Mouse (Mus musculus): ENCODE measurements around the gene Tnfaip1. TPM values are rescaled to one million over a fixed set of nuclear protein-coding genes. Genes with fewer than 3 reads are reported as not detected.

Gene Tnfaip1
- polyA plus RNA-seq, 1 experiment from 2014 or later = 67.1 TPM

- H3K36me3 ChIP-seq = no peaks in the 10 kb centered on the region
- peak overlapping the region; percentile 56 for H3K4me2 ChIP-seq (replicated peaks)
- no peak for ATAC-seq (replicated peaks)
- no peaks in the 10 kb centered on the region for H3K9me3 ChIP-seq
- H3K4me1 ChIP-seq = peaks cover 34% of the 10 kb centered on the region
- peak overlapping the region; percentile 96; the same call in 1 of the 2 replicates for H3K9ac ChIP-seq (replicated peaks)
- WGBS = 8% methylated on average over 6 of the region's 6 CpGs
- H3K4me3 ChIP-seq = peak overlapping the region; percentile 92
- H3K27ac ChIP-seq (replicated peaks) = no peak overlapping the region
- 0 out of 2 replicates have a peak, but pooled peaks cover 5% of the 10 kb centered on the region for H3K27me3 ChIP-seq
These were observed 40.2 kb downstream of the Tnfaip1 start for GRCm38 (mm10) chr11:78495904-78496303.

DNA sequence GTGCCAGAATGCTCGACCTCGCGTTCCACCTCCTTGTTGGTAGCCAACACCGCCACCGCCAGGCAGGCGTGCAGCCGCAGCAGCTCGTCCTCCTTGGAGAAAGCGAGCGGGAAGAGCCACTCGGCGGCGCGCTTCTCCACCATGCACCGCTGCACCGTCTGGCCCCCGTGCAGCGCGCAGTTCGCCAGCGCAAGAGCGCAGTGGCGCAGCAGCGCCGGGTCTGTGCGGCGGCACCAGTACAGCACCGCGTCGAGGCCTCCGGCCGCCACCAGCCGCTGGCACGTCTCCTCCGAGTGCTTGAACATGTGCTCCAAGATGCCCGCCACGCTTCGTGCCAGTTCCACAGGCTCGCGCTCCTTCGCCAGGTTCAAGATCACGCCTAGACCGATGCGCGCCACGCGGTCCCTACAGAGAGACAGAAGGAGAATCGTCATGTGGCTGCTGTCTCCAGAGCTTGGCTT is 45.3 kb downstream of the Tnfaip1 start:
- Histone ChIP-seq H3K36me3 (peaks cover 16% of the 10 kb centered on the region), H3K4me1 (peaks cover 24% of the 10 kb centered on the region), H3K9ac (replicated peaks) (peak overlapping the region; percentile 30; the same call in 1 of the 2 replicates), H3K4me2 (replicated peaks) (peak overlapping the region; percentile 51), H3K9me3 (no peaks in the 10 kb centered on the region), H3K27ac (replicated peaks) (no peak overlapping the region), H3K4me3 (peak overlapping the region; percentile 23), H3K27me3 (peaks cover 12% of the 10 kb centered on the region; the same call in 1 of the 2 replicates)
- ATAC-seq (replicated peaks) = peak; percentile 84
- WGBS = 5% methylated on average over 48 of the region's 48 CpGs

- ATAC-seq (replicated peaks) = no peak
- no peak overlapping the region for H3K27ac ChIP-seq (replicated peaks)
- H3K9me3 ChIP-seq = no peaks in the 10 kb centered on the region
- peaks cover 11% of the 10 kb centered on the region for H3K4me1 ChIP-seq
- peaks cover 12% of the 10 kb centered on the region; the same call in 1 of the 2 replicates for H3K27me3 ChIP-seq
- H3K9ac ChIP-seq (replicated peaks) = no peak overlapping the region
- peaks cover 33% of the 10 kb centered on the region for H3K36me3 ChIP-seq
- H3K4me3 ChIP-seq = no peak overlapping the region
- no peak overlapping the region for H3K4me2 ChIP-seq (replicated peaks)
- 3% methylated on average over 8 of the region's 8 CpGs for WGBS
These were observed 48.0 kb downstream of the Tnfaip1 start for GRCm38 (mm10) chr11:78488168-78488567.

- H3K9me3 ChIP-seq = no peaks in the 10 kb centered on the region
- H3K36me3 ChIP-seq = peaks cover 64% of the 10 kb centered on the region
- no peak overlapping the region for H3K4me2 ChIP-seq (replicated peaks)
- WGBS = 68% methylated on average over 7 of the region's 7 CpGs
- H3K27me3 ChIP-seq = no peaks in the 10 kb centered on the region
- no peak overlapping the region for H3K4me3 ChIP-seq
- ATAC-seq (replicated peaks) = no peak
- no peak overlapping the region for H3K9ac ChIP-seq (replicated peaks)
- H3K27ac ChIP-seq (replicated peaks) = no peak overlapping the region
- H3K4me1 ChIP-seq = no peaks in the 10 kb centered on the region
These were observed 52.5 kb downstream of the Tnfaip1 start for GRCm38 (mm10) chr11:78483639-78484038.

- H3K27me3 ChIP-seq = no peaks in the 10 kb centered on the region
- H3K9me3 ChIP-seq = no peaks in the 10 kb centered on the region
- 87% methylated on average over 3 of the region's 3 CpGs for WGBS
- no peak overlapping the region for H3K27ac ChIP-seq (replicated peaks)
- peaks cover 11% of the 10 kb centered on the region for H3K36me3 ChIP-seq
- H3K4me2 ChIP-seq (replicated peaks) = no peak overlapping the region
- H3K4me1 ChIP-seq = no peaks in the 10 kb centered on the region
- H3K9ac ChIP-seq (replicated peaks) = no peak overlapping the region
- ATAC-seq (replicated peaks) = no peak
- H3K4me3 ChIP-seq = no peak overlapping the region
These were observed 60.8 kb downstream of the Tnfaip1 start for GRCm38 (mm10) chr11:78475289-78475688.

Other genes with a start within 250 kb of the Tnfaip1 start
- 0.17 and 0.27 TPM in 2 replicates for gene BC030499, start 245.5 kb downstream of the Tnfaip1 start, polyA plus RNA-seq (2015; fragmentation: Nextera tagmentation; extraction: Ambion mirVana)
- 23.2 and 26.1 TPM in 2 replicates for gene Spag5, start 234.8 kb downstream of the Tnfaip1 start, polyA plus RNA-seq (2015; fragmentation: Nextera tagmentation; extraction: Ambion mirVana)
- 167 and 176 TPM in 2 replicates for gene Aldoc, start 213.4 kb downstream of the Tnfaip1 start, polyA plus RNA-seq (2015; fragmentation: Nextera tagmentation; extraction: Ambion mirVana)
- 56.7 and 59.8 TPM in 2 replicates for gene Pigs, start 207.9 kb downstream of the Tnfaip1 start, polyA plus RNA-seq (2015; fragmentation: Nextera tagmentation; extraction: Ambion mirVana)
- gene Unc119, start 192.8 kb downstream of the Tnfaip1 start, polyA plus RNA-seq (2015; fragmentation: Nextera tagmentation; extraction: Ambion mirVana) = 78.9 and 82.4 TPM in 2 replicates
- not detected in 2 replicates for gene Foxn1, start 149.8 kb downstream of the Tnfaip1 start, polyA plus RNA-seq (2015; fragmentation: Nextera tagmentation; extraction: Ambion mirVana)
- not detected in 2 replicates for gene Slc13a2, start 114.1 kb downstream of the Tnfaip1 start, polyA plus RNA-seq (2015; fragmentation: Nextera tagmentation; extraction: Ambion mirVana)
- gene Slc46a1, start 70.6 kb downstream of the Tnfaip1 start, polyA plus RNA-seq (2015; fragmentation: Nextera tagmentation; extraction: Ambion mirVana) = 20.2 and 21.7 TPM in 2 replicates
- 48.3 and 54.8 TPM in 2 replicates for gene Sarm1, start 38.6 kb downstream of the Tnfaip1 start, polyA plus RNA-seq (2015; fragmentation: Nextera tagmentation; extraction: Ambion mirVana)
- 69.0 and 76.3 TPM in 2 replicates for gene Vtn, start 37.2 kb downstream of the Tnfaip1 start, polyA plus RNA-seq (2015; fragmentation: Nextera tagmentation; extraction: Ambion mirVana)
- gene Sebox, start 32.9 kb downstream of the Tnfaip1 start, polyA plus RNA-seq (2015; fragmentation: Nextera tagmentation; extraction: Ambion mirVana) = 0.41 TPM in 1 of 2 replicates, not detected in the other
- gene Tmem199, start 24.2 kb downstream of the Tnfaip1 start, polyA plus RNA-seq (2015; fragmentation: Nextera tagmentation; extraction: Ambion mirVana) = 86.1 and 86.7 TPM in 2 replicates
- gene Poldip2, start 24.1 kb downstream of the Tnfaip1 start, polyA plus RNA-seq (2015; fragmentation: Nextera tagmentation; extraction: Ambion mirVana) = 205 and 217 TPM in 2 replicates
- gene Ift20, start within 50 bp of the Tnfaip1 start, polyA plus RNA-seq (2015; fragmentation: Nextera tagmentation; extraction: Ambion mirVana) = 112 and 113 TPM in 2 replicates
- gene Tmem97, start 14.4 kb upstream of the Tnfaip1 start, polyA plus RNA-seq (2015; fragmentation: Nextera tagmentation; extraction: Ambion mirVana) = 30.4 and 35.2 TPM in 2 replicates
- 31.8 and 31.9 TPM in 2 replicates for gene Nlk, start 161.0 kb upstream of the Tnfaip1 start, polyA plus RNA-seq (2015; fragmentation: Nextera tagmentation; extraction: Ambion mirVana)
- 36.4 and 40.4 TPM in 2 replicates for gene Ccnq, start 215.4 kb upstream of the Tnfaip1 start, polyA plus RNA-seq (2015; fragmentation: Nextera tagmentation; extraction: Ambion mirVana)